Mouse (Mus musculus) 3134 (cell line): Measurements from ENCODE around the gene Ubap2l.

ENCODE experiments used
- DNase-seq: peaks from one replicate; pipeline ENCODE4 v3.0.0-alpha.2; 2011; ENCODE audit warnings: low spot score; ENCODE audit not compliant: insufficient read length; ENCODE audit errors: extremely low read depth

The Ubap2l gene

GRCm38 (mm10) chr3:90069688-90070087 is 17.3 kb upstream of the Ubap2l start:
- no peak for DNase-seq

GRCm38 (mm10) chr3:90067851-90068250 is 15.4 kb upstream of the Ubap2l start:
- DNase-seq: no peak

GRCm38 (mm10) chr3:90065553-90065952 is 13.1 kb upstream of the Ubap2l start:
- peak; percentile 22 for DNase-seq

DNA sequence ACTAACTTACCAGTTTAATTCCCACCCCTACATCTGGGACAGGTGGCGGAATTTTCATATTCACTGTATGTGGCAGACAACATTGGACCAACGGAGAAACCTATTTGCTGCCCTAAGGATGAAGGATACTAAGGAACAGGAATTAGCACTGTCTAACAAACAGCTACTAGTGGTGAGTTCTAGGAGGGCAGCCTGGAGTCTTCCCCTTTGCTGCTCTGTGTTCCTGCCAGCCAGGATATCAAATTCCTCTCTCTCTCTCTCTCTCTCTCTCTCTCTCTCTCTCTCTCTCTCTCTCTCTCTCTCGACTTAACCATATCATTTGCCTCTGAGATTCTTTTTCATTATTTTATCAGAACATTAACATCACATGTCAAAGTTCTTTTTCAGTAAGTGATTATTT is 12.0 kb upstream of the Ubap2l start:
- DNase-seq: no peak

DNA sequence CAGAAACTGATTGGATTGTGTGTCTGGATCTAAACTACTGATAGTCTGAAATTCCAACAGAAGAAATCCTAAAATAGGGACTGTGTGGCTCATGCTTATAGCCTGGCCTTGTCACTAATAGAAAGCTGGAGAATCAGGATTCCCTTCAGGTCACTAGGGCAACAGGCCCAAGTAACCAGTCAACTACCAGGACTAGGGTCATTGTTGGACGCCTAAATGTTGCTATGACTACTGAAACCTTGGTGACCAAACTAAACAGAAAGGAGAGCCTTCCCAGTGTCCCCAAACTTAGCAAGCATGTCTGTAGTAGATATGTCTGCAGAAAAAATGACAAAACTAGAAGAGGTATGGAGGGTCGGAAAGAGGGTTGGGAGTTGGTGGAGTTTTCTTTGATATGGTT is 10.1 kb upstream of the Ubap2l start:
- no peak for DNase-seq

DNA sequence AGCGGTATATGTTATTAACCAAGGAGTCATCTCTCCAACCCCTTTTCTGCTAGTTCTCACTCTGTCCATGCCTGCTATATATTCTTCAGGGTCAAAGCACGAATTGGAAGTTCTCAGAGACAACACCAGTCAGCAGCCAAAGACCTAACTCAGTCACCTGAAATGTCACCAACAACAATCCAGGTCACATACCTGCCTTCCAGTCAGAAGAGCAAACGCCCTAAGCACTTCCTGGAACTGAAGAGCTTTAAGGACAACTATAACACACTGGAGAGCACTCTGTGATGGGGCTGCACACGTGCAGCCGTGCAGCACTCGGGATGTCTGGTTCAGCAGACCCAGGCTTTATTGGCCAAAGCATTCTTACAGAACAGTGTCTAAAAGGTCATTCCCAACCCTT is 9.1 kb upstream of the Ubap2l start:
- no peak for DNase-seq

DNA sequence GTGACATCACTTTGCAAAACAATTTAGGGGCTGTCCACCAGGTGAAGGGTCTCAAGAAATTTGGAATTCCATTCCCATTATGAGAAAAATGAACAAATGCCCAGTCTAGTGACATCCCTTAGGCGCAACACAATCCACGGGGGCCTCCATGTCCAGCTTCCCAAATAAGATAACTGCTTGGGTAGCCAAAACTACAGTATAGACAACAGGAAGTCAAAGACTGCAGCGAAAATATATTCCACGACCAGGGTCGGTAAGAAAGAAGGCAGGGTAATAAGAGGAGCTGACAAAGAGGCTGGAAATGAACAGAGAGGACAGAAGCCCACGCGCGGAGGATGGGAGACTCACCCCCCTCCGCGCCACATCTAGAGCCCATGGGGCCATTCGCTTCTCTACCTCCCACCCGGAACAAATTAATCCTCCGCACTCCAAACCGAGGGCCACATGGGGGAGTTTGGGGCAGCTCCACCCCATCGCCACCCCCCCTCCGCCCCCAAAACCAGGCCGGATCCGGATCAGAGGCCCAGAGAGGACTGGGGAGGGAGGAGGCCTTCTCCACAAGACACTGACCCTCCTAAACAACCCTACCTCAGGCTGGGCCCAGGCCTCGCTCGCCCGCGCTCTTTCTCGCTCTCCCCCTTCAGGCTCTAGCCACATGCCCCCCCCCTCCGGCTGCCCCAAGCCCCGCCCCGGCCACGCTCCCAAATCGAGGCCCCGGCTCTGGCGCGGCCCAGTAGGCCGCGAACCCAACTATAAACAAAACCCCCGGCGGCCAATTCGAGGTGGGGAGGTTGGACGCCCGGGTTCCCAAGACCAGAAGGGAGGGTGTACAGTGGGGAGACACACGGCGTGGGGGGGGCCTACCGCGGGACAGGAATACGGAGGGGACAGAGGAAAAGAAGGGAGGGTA is 732 bp downstream of the Ubap2l start, which contains the start of gene 4933434E20Rik:
Gene 4933434E20Rik (plus strand): TSS at position 196 of the 910 bp plus-strand sequence.
- peak; percentile 75 for DNase-seq

DNA sequence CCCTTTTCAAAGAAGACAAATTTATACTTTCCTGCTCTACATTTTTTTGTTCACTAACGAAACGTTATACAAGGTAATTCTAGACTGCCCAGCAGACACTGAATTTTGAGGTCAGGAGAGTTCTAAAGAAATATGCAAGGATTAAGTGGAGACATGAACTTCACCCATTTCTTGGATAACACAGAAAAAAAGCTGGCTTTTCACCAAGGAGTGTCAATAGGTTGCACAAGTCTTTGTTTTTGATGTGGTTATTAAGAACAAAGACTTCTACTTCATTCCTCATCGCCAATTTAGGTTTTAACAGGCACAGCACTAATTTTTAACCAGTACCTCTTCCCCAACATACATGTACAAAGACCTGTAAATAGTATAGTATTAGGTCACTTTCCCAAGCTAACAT is 2.7 kb downstream of the Ubap2l start:
- no peak for DNase-seq

DNA sequence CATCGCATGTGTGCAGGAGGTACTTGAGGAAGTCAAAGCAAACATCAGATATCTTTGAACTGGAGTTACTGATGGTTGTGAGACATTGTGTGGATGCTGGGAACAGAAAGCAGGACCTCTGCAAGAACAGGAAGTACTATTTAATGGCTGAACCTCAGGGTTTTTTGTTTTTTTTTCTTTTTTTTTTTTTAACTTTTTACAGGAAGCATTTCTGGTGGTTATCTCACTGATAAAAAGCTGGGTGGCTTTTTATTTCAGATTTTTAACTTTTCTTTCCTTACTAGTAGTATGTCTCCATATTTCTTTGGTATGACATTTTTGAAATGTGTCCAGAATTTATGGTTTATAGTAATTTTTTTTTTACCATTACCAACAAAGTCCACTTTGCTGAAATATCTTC is 16.2 kb downstream of the Ubap2l start:
- DNase-seq: no peak

- DNase-seq: no peak
Observed at GRCm38 (mm10) chr3:90034653-90035052, 17.8 kb downstream of the Ubap2l start.

DNA sequence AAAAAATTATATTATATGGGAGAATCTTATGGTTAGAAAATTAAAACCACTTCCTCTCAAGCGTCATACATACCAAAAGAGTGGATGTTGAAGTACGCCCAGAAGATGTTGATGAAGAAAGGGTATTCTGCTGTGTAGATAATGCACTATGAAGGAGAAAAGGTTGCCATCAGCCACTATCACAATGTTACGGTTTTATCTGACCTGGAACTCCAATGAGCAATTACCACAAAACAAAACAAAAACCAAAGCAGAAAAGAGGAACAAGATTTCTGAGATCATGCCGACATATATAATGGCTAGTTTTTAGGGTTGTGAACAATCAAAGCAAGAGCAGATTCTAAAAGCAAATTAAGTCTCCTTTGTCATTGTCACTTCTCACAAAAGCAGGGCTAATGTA is 35.8 kb downstream of the Ubap2l start:
- no peak for DNase-seq

DNA sequence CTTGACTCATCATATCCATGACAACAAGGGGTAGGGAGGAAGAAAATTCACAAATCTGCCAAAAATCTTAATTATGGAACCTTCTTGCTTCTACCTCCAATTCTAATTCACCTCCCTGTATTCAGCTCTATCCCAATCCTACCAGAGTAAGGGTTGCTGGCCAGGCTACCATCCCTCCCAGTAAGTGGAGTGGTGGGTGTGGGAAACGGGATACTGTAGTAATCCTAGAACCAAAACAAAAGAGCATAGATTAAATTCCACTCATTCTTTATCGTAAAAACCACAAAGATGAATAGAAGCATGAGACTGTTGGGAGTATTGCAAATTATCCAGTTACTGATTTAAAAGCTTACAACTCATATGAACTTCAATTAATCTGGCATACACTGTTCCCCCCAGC is 42.1 kb downstream of the Ubap2l start:
- no peak for DNase-seq

DNA sequence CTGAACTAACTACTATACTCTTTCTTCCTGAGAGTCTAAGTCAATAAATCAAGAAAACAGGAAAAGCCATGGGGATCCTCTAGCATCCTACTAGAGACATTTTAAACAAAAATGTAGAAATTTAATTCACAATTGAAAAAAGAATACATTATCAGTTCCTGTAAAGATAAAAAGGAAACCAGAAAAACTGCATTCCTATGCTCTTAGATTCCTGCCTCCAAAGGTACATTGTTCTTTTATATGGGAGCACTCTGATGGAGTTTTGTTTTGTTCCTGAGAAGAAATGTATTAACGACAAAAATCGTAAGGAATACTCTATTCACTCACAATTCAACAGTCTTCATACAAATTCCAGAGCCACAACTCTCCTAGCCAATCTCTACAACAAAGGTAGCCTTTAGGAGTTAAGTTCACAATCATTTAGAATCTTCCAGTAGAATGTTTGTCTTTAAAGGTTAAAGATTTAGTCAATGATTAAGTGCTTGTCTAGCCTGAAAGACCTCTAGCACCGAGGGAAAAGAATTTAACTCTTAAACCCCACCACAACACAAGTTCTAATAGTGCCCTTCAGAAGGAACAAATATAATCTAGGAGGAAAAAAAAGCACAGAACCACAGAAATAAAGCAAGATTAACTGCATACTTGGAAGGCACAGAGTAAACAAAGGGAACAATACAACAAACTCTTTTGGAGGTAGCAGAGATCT is 48.2 kb downstream of the Ubap2l start:
- DNase-seq: no peak

- no peak for DNase-seq
Observed at GRCm38 (mm10) chr3:89999830-90000229, 52.6 kb downstream of the Ubap2l start.

GRCm38 (mm10) chr3:89999090-89999489 is 53.3 kb downstream of the Ubap2l start:
- no peak for DNase-seq

DNA sequence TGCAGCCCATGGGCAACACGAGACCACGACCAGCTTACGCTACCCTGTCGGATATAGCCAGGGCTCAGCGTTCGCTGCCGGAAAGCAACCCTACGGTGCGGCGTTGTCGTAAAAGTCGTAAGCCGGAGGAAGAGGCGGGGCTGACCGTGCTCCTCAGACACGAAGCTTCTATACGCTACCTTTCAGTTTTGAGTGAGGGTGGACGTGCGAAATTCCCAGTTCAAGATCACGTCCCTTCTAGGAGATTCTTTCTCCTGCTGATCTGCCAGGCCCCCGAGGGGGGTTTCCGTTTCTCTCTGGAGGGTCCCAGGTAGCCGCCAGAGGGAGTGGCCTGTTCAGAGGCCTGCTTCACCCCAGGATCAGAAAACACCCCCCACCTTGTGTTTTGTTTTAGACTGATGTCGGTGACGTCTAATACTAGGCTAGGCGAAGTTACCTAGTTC is 53.8 kb downstream of the Ubap2l start, which contains the start of gene Hax1:
Gene Hax1 (minus strand): TSS at position 169 of the 443 bp plus-strand sequence.
- DNase-seq: peak; percentile 91

GRCm38 (mm10) chr3:89997791-89998495 is 54.5 kb downstream of the Ubap2l start:
- DNase-seq: no peak

- DNase-seq: no peak
Observed at GRCm38 (mm10) chr3:89994807-89995515, 57.5 kb downstream of the Ubap2l start.

DNA sequence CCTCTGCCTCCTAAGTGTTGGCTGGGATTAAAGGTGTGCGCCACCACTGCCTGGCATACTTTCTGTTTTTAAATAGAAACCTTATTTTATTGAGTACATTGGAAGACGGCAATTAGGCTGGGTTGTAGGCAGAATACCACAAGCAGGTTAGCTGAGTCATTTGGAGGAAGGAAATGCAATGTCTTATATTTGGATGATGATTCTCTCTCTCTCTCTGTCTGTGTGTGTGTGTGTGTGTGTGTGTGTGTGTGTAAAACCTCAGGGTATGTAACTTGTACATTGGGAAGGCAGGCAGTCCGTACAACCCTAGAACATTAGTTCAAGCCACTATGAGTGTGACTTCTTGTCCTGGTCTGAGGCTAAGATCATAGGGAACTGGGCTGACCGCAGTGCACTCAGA is 64.6 kb downstream of the Ubap2l start:
- no peak for DNase-seq

DNA sequence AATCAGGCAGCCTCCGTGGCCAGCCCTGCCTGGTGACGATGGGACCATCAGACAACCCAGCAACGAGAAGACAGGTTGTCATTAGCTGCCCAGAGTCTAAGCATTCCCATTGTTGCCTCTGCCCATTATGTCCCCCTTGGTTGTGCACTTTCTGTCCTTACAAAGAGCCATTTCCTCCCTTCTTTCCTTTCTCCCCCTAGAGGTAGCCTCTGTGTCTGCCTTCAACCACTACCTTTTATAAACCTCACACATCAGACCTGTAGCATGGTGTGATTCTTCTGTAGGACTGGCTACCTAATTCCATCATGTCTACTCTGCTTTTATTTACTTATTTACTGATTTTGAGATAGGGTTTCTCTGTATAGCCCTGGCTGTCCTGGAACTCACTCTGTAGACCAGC is 65.2 kb downstream of the Ubap2l start:
- DNase-seq: no peak
